Mouse (Mus musculus): Measurements from ENCODE around the gene Neurl3.

The Neurl3 gene

GRCm38 (mm10) chr1:36298107-36298506 lies 23.6 kb upstream of the Neurl3 start:
- DNase-seq (ENCODE audit: low spot score in 2 of 2) = no peak

- no peak for DNase-seq (ENCODE audit: low spot score in 2 of 2)
These were observed 22.1 kb upstream of the Neurl3 start for GRCm38 (mm10) chr1:36296466-36297149.

- no peak for DNase-seq (ENCODE audit: low spot score in 2 of 2)
These were observed 19.9 kb upstream of the Neurl3 start for GRCm38 (mm10) chr1:36294402-36294801.

GRCm38 (mm10) chr1:36293470-36293869 lies 19.0 kb upstream of the Neurl3 start:
- DNase-seq (ENCODE audit: low spot score in 2 of 2) = no peak

- DNase-seq (ENCODE audit: low spot score in 2 of 2) = no peak
These were observed 7.4 kb upstream of the Neurl3 start for GRCm38 (mm10) chr1:36281849-36282248.

GRCm38 (mm10) chr1:36280938-36281337 lies 6.5 kb upstream of the Neurl3 start:
- no peak for DNase-seq (ENCODE audit: low spot score in 2 of 2)

GRCm38 (mm10) chr1:36279202-36279601 lies 4.7 kb upstream of the Neurl3 start:
- DNase-seq (ENCODE audit: low spot score in 2 of 2) = peak; percentile 69 to 88

GRCm38 (mm10) chr1:36277267-36278060 lies 3.0 kb upstream of the Neurl3 start:
- DNase-seq (ENCODE audit: low spot score in 2 of 2) = peak; percentile 58 to 74

- no peak for DNase-seq (ENCODE audit: low spot score in 2 of 2)
These were observed 1.3 kb upstream of the Neurl3 start for GRCm38 (mm10) chr1:36275635-36276389.

- DNase-seq (ENCODE audit: low spot score in 2 of 2) = no peak
These were observed 1.2 kb downstream of the Neurl3 start for GRCm38 (mm10) chr1:36273288-36273687.

GRCm38 (mm10) chr1:36272546-36272945 lies 1.9 kb downstream of the Neurl3 start:
- no peak for DNase-seq (ENCODE audit: low spot score in 2 of 2)

- no peak for DNase-seq (ENCODE audit: low spot score in 2 of 2)
These were observed 2.8 kb downstream of the Neurl3 start for GRCm38 (mm10) chr1:36271516-36272230.

GRCm38 (mm10) chr1:36270666-36271065 lies 3.8 kb downstream of the Neurl3 start:
- no peak for DNase-seq (ENCODE audit: low spot score in 2 of 2)

GRCm38 (mm10) chr1:36269121-36269795 lies 5.2 kb downstream of the Neurl3 start:
- no peak for DNase-seq (ENCODE audit: low spot score in 2 of 2)

- DNase-seq (ENCODE audit: low spot score in 2 of 2) = no peak
These were observed 6.9 kb downstream of the Neurl3 start for GRCm38 (mm10) chr1:36267595-36267994.

GRCm38 (mm10) chr1:36266293-36266692 lies 8.2 kb downstream of the Neurl3 start:
- DNase-seq (ENCODE audit: low spot score in 2 of 2) = no peak

GRCm38 (mm10) chr1:36263833-36264488 lies 10.5 kb downstream of the Neurl3 start:
- peak in 1 of 2 experiments; percentile 54 for DNase-seq (ENCODE audit: low spot score in 2 of 2)

GRCm38 (mm10) chr1:36261708-36262504 lies 12.6 kb downstream of the Neurl3 start:
- peak in 1 of 2 experiments; percentile 36 for DNase-seq (ENCODE audit: low spot score in 2 of 2)

- no peak for DNase-seq (ENCODE audit: low spot score in 2 of 2)
These were observed 14.1 kb downstream of the Neurl3 start for GRCm38 (mm10) chr1:36260418-36260817.

GRCm38 (mm10) chr1:36259281-36259680 lies 15.2 kb downstream of the Neurl3 start:
- DNase-seq (ENCODE audit: low spot score in 2 of 2) = no peak

All from right cerebral cortex, postnatal 10 days (tissue).